Mouse (Mus musculus): Measurements from ENCODE around the gene Hdac11.

DNA sequence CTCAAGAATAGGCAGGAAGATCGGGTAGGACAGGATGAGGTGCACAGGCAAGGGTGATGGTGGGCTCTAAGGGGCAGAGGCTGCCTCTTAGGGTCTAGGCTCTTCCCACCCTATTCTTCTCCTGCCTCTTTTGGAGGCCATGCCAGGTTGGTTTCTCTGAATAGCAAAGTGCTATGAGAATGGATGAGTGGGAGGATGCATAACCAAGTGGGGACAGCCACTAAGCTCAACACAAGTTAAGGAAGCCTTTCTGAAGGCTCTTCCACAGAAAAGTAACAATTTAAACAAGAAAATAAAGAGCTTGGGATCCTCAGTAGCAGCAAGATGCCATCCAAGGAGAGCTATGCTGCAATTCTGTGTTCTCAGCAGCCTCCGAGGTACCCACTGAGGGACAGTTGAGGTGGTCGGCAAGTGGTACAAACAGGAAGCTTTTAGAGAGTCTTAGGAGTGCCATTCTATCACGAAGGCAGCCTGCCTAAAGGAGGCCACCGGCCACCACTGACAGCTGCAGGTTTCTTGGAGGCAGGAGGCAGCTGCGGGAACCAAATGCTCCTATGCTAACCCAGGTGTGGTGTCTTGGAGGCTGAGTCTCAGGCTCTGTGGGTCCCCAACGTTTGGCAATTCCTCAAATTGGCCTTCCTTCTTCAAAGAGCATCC lies 3.4 kb upstream of the Hdac11 start:
- TF ChIP-seq CTCF (IDR thresholded peaks at IDR 0.05; ENCODE audit: low read depth, low read length), result no peak
- TF ChIP-seq GATA1 (IDR thresholded peaks at IDR 0.05; ENCODE audit: borderline replicate concordance, low read length), result no peak
- no peak for TF ChIP-seq GATA2 (IDR thresholded peaks at IDR 0.05; ENCODE audit: borderline replicate concordance, low read depth, low read length)
- TF ChIP-seq TAL1 (conservative IDR thresholded peaks at IDR 0.05; ENCODE audit: low read depth, low read length), result no peak
- no peak for TF ChIP-seq POLR2AphosphoS5 (IDR thresholded peaks at IDR 0.05; ENCODE audit: insufficient replicate concordance, low read depth, low read length)
